ENCODE assay signal across 8 mouse cellular contexts in the genomic region with DNA sequence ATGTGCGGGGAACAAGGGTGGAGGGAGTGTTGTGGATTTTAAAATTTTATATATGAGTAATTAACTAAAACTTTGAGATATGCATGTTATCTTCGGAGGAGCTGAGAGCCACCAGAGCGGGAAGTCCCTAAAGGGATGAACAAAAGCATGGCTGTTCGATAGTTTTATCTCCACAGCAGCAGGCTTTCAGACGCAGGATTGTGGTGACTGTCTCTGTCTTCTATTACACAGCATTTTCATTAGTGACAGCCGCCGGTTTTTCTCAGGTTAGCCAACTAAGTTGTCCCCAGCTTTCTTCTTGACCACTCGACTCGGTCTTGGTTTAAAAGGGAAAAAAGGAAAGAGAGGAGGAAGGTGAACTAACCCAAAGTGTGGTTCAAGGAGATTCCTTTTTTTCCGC. TPM values are rescaled to one million over a fixed set of nuclear protein-coding genes. Genes with fewer than 3 reads are reported as not detected.
DNase-seq lines count a peak whose midpoint lies in the region; ATAC-seq and TF ChIP-seq lines count a peak whose summit lies in the region.

No protein-coding gene starts in this region.

- H3K4me1 ChIP-seq in heart, embryonic 13.5 days: peaks cover 42% of the 10 kb centered on the region
- peaks cover 3 to 12% of the 10 kb centered on the region in 2 experiments; a peak in 3 of 4 replicates for H3K4me1 ChIP-seq in MEL (ENCODE audit: control insufficient read depth in 1 of 2, insufficient read depth in 2 of 2, low read length in 2 of 2)
- peaks cover 22% of the 10 kb centered on the region for H3K4me1 ChIP-seq in forebrain, embryonic 16.5 days (replicated peaks; ENCODE audit: control insufficient read depth, insufficient read depth, low read length)
- peaks cover 22% of the 10 kb centered on the region for H3K4me1 ChIP-seq in lung, adult 2 months (ENCODE audit: control insufficient read depth, insufficient read depth, low read length)

- TF ChIP-seq CTCF in MEL (IDR thresholded peaks at IDR 0.05 in 2 of 3, conservative IDR thresholded peaks at IDR 0.05 in 1 of 3; ENCODE audit: control insufficient read depth in 1 of 3, insufficient read depth in 1 of 3, low read depth in 2 of 3, low read length in 3 of 3, poor library complexity in 1 of 3, severe bottlenecking in 1 of 3): no peak
- no peak for TF ChIP-seq CTCF in lung, adult 2 months (IDR thresholded peaks at IDR 0.05; ENCODE audit: insufficient read depth, low read length)

- intact Hi-C loops in left cerebral cortex, postnatal 4 days (cut with DNase I): loop anchor here (5.0 kb wide), 1 partner anchor 147 kb away; no protein-coding TSS in a partner anchor

- TF ChIP-seq RAD21 in MEL (IDR thresholded peaks at IDR 0.05; ENCODE audit: low read depth, low read length): no peak

- TF ChIP-seq POLR2A in MEL (IDR thresholded peaks at IDR 0.05; ENCODE audit: control insufficient read depth in 1 of 2, insufficient read depth in 1 of 2, low read depth in 1 of 2, low read length in 2 of 2, poor library complexity in 1 of 2): no peak
- no peak for TF ChIP-seq POLR2A in lung, adult 2 months (IDR thresholded peaks at IDR 0.05; ENCODE audit: borderline replicate concordance, extremely low read depth, low read depth, low read length)

- H3K27me3 ChIP-seq in heart, embryonic 13.5 days (replicated peaks): no peaks in the 10 kb centered on the region
- H3K27me3 ChIP-seq in MEL (ENCODE audit: control insufficient read depth in 1 of 2, insufficient read depth in 2 of 2, low read length in 2 of 2): peaks cover 0 to 2% of the 10 kb centered on the region in 2 experiments; a peak in 2 of 4 replicates
- no peaks in the 10 kb centered on the region for H3K27me3 ChIP-seq in forebrain, embryonic 16.5 days (replicated peaks; ENCODE audit: control insufficient read depth, insufficient read depth, low read length)

- H3K27ac ChIP-seq in heart, embryonic 13.5 days (replicated peaks): peak overlapping the region; percentile 83
- H3K27ac ChIP-seq in MEL (ENCODE audit: control insufficient read depth, low read depth, low read length) (peak overlapping the region; percentile 96), macrophage (no peak overlapping the region)
- H3K27ac ChIP-seq in forebrain, embryonic 16.5 days (ENCODE audit: low read length): peak overlapping the region; percentile 69

- no peaks in the 10 kb centered on the region for H3K36me3 ChIP-seq in heart, embryonic 13.5 days
- H3K36me3 ChIP-seq in MEL (ENCODE audit: control insufficient read depth in 1 of 2, insufficient read depth in 2 of 2, low read length in 2 of 2) (peaks cover 0 to 19% of the 10 kb centered on the region in 2 experiments; a peak in 2 of 4 replicates), macrophage (ENCODE audit: inconsistent target) (no peaks in the 10 kb centered on the region)
- H3K36me3 ChIP-seq in forebrain, embryonic 16.5 days (ENCODE audit: control insufficient read depth, insufficient read depth): no peaks in the 10 kb centered on the region

- peak; percentile 78 to 90 for TF ChIP-seq EP300 in MEL (IDR thresholded peaks at IDR 0.05; ENCODE audit: low read depth in 1 of 2, low read length in 2 of 2)

- H3K79me2 ChIP-seq in MEL (ENCODE audit: control insufficient read depth, insufficient read depth, low read length, poor library complexity) (peaks cover 32% of the 10 kb centered on the region), macrophage (ENCODE audit: inconsistent target) (peaks cover 35% of the 10 kb centered on the region)

- H3K4me2 ChIP-seq in heart, embryonic 13.5 days: peak overlapping the region; percentile 90
- peak overlapping the region; percentile 72 for H3K4me2 ChIP-seq in forebrain, embryonic 16.5 days (ENCODE audit: low read length)

- H3K4me3 ChIP-seq in heart, embryonic 13.5 days: peak overlapping the region; percentile 99
- peak overlapping the region; percentile 65 to 75 for H3K4me3 ChIP-seq in MEL (ENCODE audit: control insufficient read depth in 1 of 2, insufficient read depth in 1 of 2, low read depth in 2 of 2, low read length in 2 of 2)
- H3K4me3 ChIP-seq in forebrain, embryonic 16.5 days (replicated peaks; ENCODE audit: low read length): peak overlapping the region; percentile 96
- peak overlapping the region; percentile 56 for H3K4me3 ChIP-seq in macrophage (ENCODE audit: inconsistent target)
- H3K4me3 ChIP-seq in lung, adult 2 months (replicated peaks; ENCODE audit: extremely low read depth, low read depth, low read length): no peak overlapping the region

- DNase-seq in heart, adult 8-10 months (ENCODE audit: low spot score): no peak
- DNase-seq in MEL (ENCODE audit: low read depth, low spot score): peak; percentile 83
- no peak for DNase-seq in cerebellum, adult 9-10 months
- no peak for DNase-seq in lung, adult 2 months
- DNase-seq in left cerebral cortex, postnatal 4 days: no peak

- no peaks in the 10 kb centered on the region for H3K9me3 ChIP-seq in heart, embryonic 13.5 days
- no peaks in the 10 kb centered on the region for H3K9me3 ChIP-seq in MEL (replicated peaks; ENCODE audit: insufficient read depth, low read length)
- H3K9me3 ChIP-seq in forebrain, embryonic 16.5 days (ENCODE audit: control insufficient read depth, low read length): no peaks in the 10 kb centered on the region

- ATAC-seq in heart, embryonic 13.5 days (ENCODE audit: extremely low read depth, insufficient number of reproducible peaks, low FRiP score, low TSS enrichment): no peak
- ATAC-seq in forebrain, embryonic 16.5 days: no peak

- 7% methylated on average over 10 of the region's 10 CpGs for WGBS in heart, embryonic 13.5 days
- 14% methylated on average over 10 of the region's 10 CpGs for WGBS in forebrain, embryonic 16.5 days
- 15% methylated on average over 10 of the region's 10 CpGs for WGBS in macrophage (ENCODE audit: missing documents)
- WGBS in lung, adult 2 months: 14% methylated on average over 10 of the region's 10 CpGs

- peak overlapping the region; percentile 88 for H3K9ac ChIP-seq in heart, embryonic 13.5 days
- H3K9ac ChIP-seq in MEL (ENCODE audit: control insufficient read depth, low read depth, low read length, poor library complexity, severe bottlenecking): peak overlapping the region; percentile 74
- peak overlapping the region; percentile 81 for H3K9ac ChIP-seq in forebrain, embryonic 16.5 days (replicated peaks; ENCODE audit: low read depth, low read length)

TF ChIP-seq in MEL, 35 proteins besides CTCF, POLR2A, EP300 and RAD21 (continues in another document):
- peak; percentile 84 for TF ChIP-seq E2F4 (IDR thresholded peaks at IDR 0.05; ENCODE audit: borderline replicate concordance, low read depth, low read length)
- 0 out of 2 replicates have a peak, but pooled peaks have one; percentile 28 for TF ChIP-seq TBP (IDR thresholded peaks at IDR 0.05; ENCODE audit: low read depth, low read length)
- TF ChIP-seq CHD1 (IDR thresholded peaks at IDR 0.05; ENCODE audit: low read depth, low read length): peak; percentile 93; the same call in 1 of the 2 replicates
- TF ChIP-seq MAX (IDR thresholded peaks at IDR 0.05; ENCODE audit: low read length): peak; percentile 82
- no peak for TF ChIP-seq ZNF384 (IDR thresholded peaks at IDR 0.05; ENCODE audit: low read depth, low read length)
- TF ChIP-seq MXI1 (IDR thresholded peaks at IDR 0.05; ENCODE audit: low read depth, low read length): peak; percentile 87
- TF ChIP-seq POLR2AphosphoS2 (IDR thresholded peaks at IDR 0.05; ENCODE audit: low read length): no peak
- TF ChIP-seq ZMIZ1 (IDR thresholded peaks at IDR 0.05; ENCODE audit: low read depth, low read length): no peak
- no peak for TF ChIP-seq NRF1 (IDR thresholded peaks at IDR 0.05; ENCODE audit: insufficient read depth, low read depth, low read length, poor library complexity, severe bottlenecking)
- TF ChIP-seq NELFE (IDR thresholded peaks at IDR 0.05; ENCODE audit: low read depth, low read length): 0 out of 2 replicates have a peak, but pooled peaks have one; percentile 31
- peak; percentile 50; the same call in 1 of the 2 replicates for TF ChIP-seq RCOR1 (IDR thresholded peaks at IDR 0.05; ENCODE audit: low read depth, low read length)
- TF ChIP-seq JUND (IDR thresholded peaks at IDR 0.05; ENCODE audit: low read depth, low read length): 0 out of 2 replicates have a peak, but pooled peaks have one; percentile 26
- no peak for TF ChIP-seq CHD2 (IDR thresholded peaks at IDR 0.05; ENCODE audit: low read length)
- TF ChIP-seq USF2 (IDR thresholded peaks at IDR 0.05; ENCODE audit: borderline replicate concordance in 1 of 2, insufficient read depth in 1 of 2, low read depth in 1 of 2, low read length in 2 of 2): no peak
- peak; percentile 51; the same call in 1 of the 2 replicates for TF ChIP-seq MYC (IDR thresholded peaks at IDR 0.05; ENCODE audit: low read depth, low read length)
- TF ChIP-seq GATA1 (IDR thresholded peaks at IDR 0.05; ENCODE audit: low read depth, low read length): peak; percentile 93
- no peak for TF ChIP-seq SMC3 (IDR thresholded peaks at IDR 0.05; ENCODE audit: low read depth, low read length)
- no peak for TF ChIP-seq ZC3H11A (IDR thresholded peaks at IDR 0.05; ENCODE audit: low read depth, low read length)
- peak; percentile 85 for TF ChIP-seq ETS1 (IDR thresholded peaks at IDR 0.05; ENCODE audit: low read depth, low read length)
- peak; percentile 80 for TF ChIP-seq SIN3A (IDR thresholded peaks at IDR 0.05; ENCODE audit: low read length)
- TF ChIP-seq USF1 (IDR thresholded peaks at IDR 0.05; ENCODE audit: low read depth, low read length): no peak
- peak; percentile 82 for TF ChIP-seq TAL1 (IDR thresholded peaks at IDR 0.05; ENCODE audit: low read length)
- TF ChIP-seq HCFC1 (IDR thresholded peaks at IDR 0.05; ENCODE audit: low read depth, low read length): peak; percentile 26; the same call in 1 of the 2 replicates

RNA-seq across cellular contexts. Expression of gene Daam1, which starts 0.7 kb away (rescaled TPM):
- 18.5 and 18.6 TPM in 2 replicates for polyA plus RNA-seq in heart, embryonic 13.5 days (2015; fragmentation: Nextera tagmentation; extraction: Ambion mirVana)
- 10 to 100 TPM; 63.9 to 82.9 (median 76.6) TPM for total RNA-seq in heart, adult 8-10 months (2022)
- total RNA-seq in MEL (2012; rRNA removed): 8.6 and 9.2 TPM in 2 replicates
- polyA plus RNA-seq in MEL (2012; ENCODE audit: insufficient read depth in 1 of 2, insufficient read length in 2 of 2, low read depth in 1 of 2, low replicate concordance in 2 of 2, missing spikeins in 1 of 2) (10 to 100 TPM in 1 of 2 experiments, not detected in 1; 12.0 TPM), macrophage (2018) (6.5 to 9.8 TPM (median 6.7 TPM) in 3 replicates)
- polyA plus RNA-seq in forebrain, embryonic 16.5 days (2015; fragmentation: Nextera tagmentation; extraction: Ambion mirVana): 28.1 and 29.7 TPM in 2 replicates
- total RNA-seq in macrophage (2018; cell fraction: chromatin; rRNA removed): 100 to 1,000 TPM in 1 of 26 experiments, 10 to 100 TPM in 25; 23.6 to 164 (median 36.9) TPM
- 10 to 100 TPM in 17 of 26 experiments, 1 to 10 TPM in 9; 8.7 to 17.1 (median 11.3) TPM for total RNA-seq in macrophage (2018; cell fraction: cytosol; rRNA removed)
- total RNA-seq in macrophage (2018; cell fraction: nucleus; rRNA removed): 100 to 1,000 TPM in 1 of 26 experiments, 10 to 100 TPM in 25; 18.9 to 136 (median 25.2) TPM
- 9.4 and 15.2 TPM in 2 replicates for polyA plus RNA-seq in lung, adult 2 months (2012; rRNA removed)
- total RNA-seq in left cerebral cortex, postnatal 4 days (2021): 100 to 1,000 TPM; 152 to 157 TPM
